28 mouse cellular contexts compared by ENCODE assay signal in genomic region chr19:50134656-50135055, GRCm38 (mm10).
DNase-seq lines count a peak whose midpoint lies in the region; TF ChIP-seq lines count a peak whose summit lies in the region.
"Had no signal": no experiment of that assay in that cellular context is flagged by ENCODE, and none has a peak within 500 bp of the region (broad histone marks: within the 10 kb centered on the region; RNA-seq: fewer than 3 reads in every experiment).

No protein-coding gene starts in this region.

- no peaks in the 10 kb centered on the region for H3K4me1 ChIP-seq in MEL (ENCODE audit: control insufficient read depth in 1 of 2, insufficient read depth in 2 of 2, low read length in 2 of 2)
- H3K4me1 ChIP-seq: forebrain, embryonic 10.5 days; heart, embryonic 10.5 days; heart, embryonic 15.5 days; hindbrain, embryonic 12.5 days; limb, embryonic 15.5 days; liver, embryonic 13.5 days had no signal

- H3K27me3 ChIP-seq in MEL (ENCODE audit: control insufficient read depth in 1 of 2, insufficient read depth in 2 of 2, low read length in 2 of 2) = no peaks in the 10 kb centered on the region
- H3K27me3 ChIP-seq: heart, embryonic 15.5 days; hindbrain, embryonic 12.5 days; limb, embryonic 15.5 days; liver, embryonic 13.5 days had no signal

- no peak overlapping the region for H3K27ac ChIP-seq in MEL (ENCODE audit: control insufficient read depth, low read depth, low read length)
- H3K27ac ChIP-seq in left cerebral cortex, adult 2 months = no peak overlapping the region
- H3K27ac ChIP-seq: forebrain, embryonic 10.5 days; heart, embryonic 10.5 days; heart, embryonic 15.5 days; hindbrain, embryonic 12.5 days; limb, embryonic 15.5 days; liver, embryonic 13.5 days; stomach, postnatal 0 days had no signal

- no peak for TF ChIP-seq EP300 in MEL (IDR thresholded peaks at IDR 0.05; ENCODE audit: low read depth in 1 of 2, low read length in 2 of 2)

- peak; percentile 43 for DNase-seq in embryo, embryonic 10 days (ENCODE audit: low spot score)
- no peak for DNase-seq in embryo, embryonic 9.5 days (ENCODE audit: extremely low spot score)
- peak; percentile 11 to 16 for DNase-seq in kidney, postnatal 4 days
- DNase-seq in kidney, adult 8-10 months = no peak
- DNase-seq in MEL (ENCODE audit: low read depth, low spot score) = peak; percentile 23
- DNase-seq in embryo, embryonic 11 days = peak; percentile 60
- DNase-seq in left cerebral cortex, adult 11 months (ENCODE audit: low spot score) = no peak
- DNase-seq in left cerebral cortex, adult 2 months (ENCODE audit: extremely low spot score in 1 of 2, low spot score in 2 of 2) = no peak
- DNase-seq: adrenal gland, adult 8-10 months; cerebellum, adult 2 months; cerebellum, postnatal 25 days; forebrain, postnatal 0 days; gastrocnemius, postnatal 25 days; heart, adult 11 months; kidney, adult 9 months; layer of hippocampus, adult 9-11 months; liver, embryonic 13.5 days; lung, adult 18-20 months; lung, postnatal 14 days; right cerebral cortex, postnatal 4 days; thymus, adult 18-20 months; thymus, postnatal 25 days had no signal

- TF ChIP-seq POLR2A in MEL (IDR thresholded peaks at IDR 0.05; ENCODE audit: control insufficient read depth in 1 of 2, insufficient read depth in 1 of 2, low read depth in 1 of 2, low read length in 2 of 2, poor library complexity in 1 of 2) = no peak

- intact Hi-C loops in left cerebral cortex, adult 2 months (cut with DNase I) = no loop called here

- no peaks in the 10 kb centered on the region for H3K79me2 ChIP-seq in MEL (ENCODE audit: control insufficient read depth, insufficient read depth, low read length, poor library complexity)

- H3K4me3 ChIP-seq in MEL (ENCODE audit: control insufficient read depth in 1 of 2, insufficient read depth in 1 of 2, low read depth in 2 of 2, low read length in 2 of 2) = no peak overlapping the region
- no peak overlapping the region for H3K4me3 ChIP-seq in left cerebral cortex, adult 2 months
- H3K4me3 ChIP-seq: forebrain, embryonic 10.5 days; heart, embryonic 10.5 days; heart, embryonic 15.5 days; hindbrain, embryonic 12.5 days; limb, embryonic 15.5 days; liver, embryonic 13.5 days had no signal

- TF ChIP-seq CTCF in MEL (IDR thresholded peaks at IDR 0.05 in 2 of 3, conservative IDR thresholded peaks at IDR 0.05 in 1 of 3; ENCODE audit: control insufficient read depth in 1 of 3, insufficient read depth in 1 of 3, low read depth in 2 of 3, low read length in 3 of 3, poor library complexity in 1 of 3, severe bottlenecking in 1 of 3) = no peak
- no peak for TF ChIP-seq CTCF in left cerebral cortex, adult 2 months (IDR thresholded peaks at IDR 0.05)

- no peaks in the 10 kb centered on the region; the same call in 1 of the 2 replicates for H3K9me3 ChIP-seq in MEL (replicated peaks; ENCODE audit: insufficient read depth, low read length)
- H3K9me3 ChIP-seq: forebrain, embryonic 10.5 days; heart, embryonic 10.5 days; heart, embryonic 15.5 days; hindbrain, embryonic 12.5 days; limb, embryonic 15.5 days; liver, embryonic 13.5 days had no signal

- no peak for TF ChIP-seq RAD21 in MEL (IDR thresholded peaks at IDR 0.05; ENCODE audit: low read depth, low read length)

- no peak overlapping the region for H3K9ac ChIP-seq in MEL (ENCODE audit: control insufficient read depth, low read depth, low read length, poor library complexity, severe bottlenecking)
- H3K9ac ChIP-seq: forebrain, postnatal 0 days; heart, embryonic 15.5 days; hindbrain, embryonic 12.5 days; limb, embryonic 15.5 days; liver, embryonic 13.5 days had no signal

- H3K36me3 ChIP-seq in MEL (ENCODE audit: control insufficient read depth in 1 of 2, insufficient read depth in 2 of 2, low read length in 2 of 2) = no peaks in the 10 kb centered on the region
- H3K36me3 ChIP-seq: forebrain, embryonic 10.5 days; heart, embryonic 10.5 days; heart, embryonic 15.5 days; hindbrain, embryonic 12.5 days; limb, embryonic 15.5 days; liver, embryonic 13.5 days had no signal

TF ChIP-seq in MEL, 35 proteins besides CTCF, POLR2A, EP300 and RAD21:
- TF ChIP-seq TCF12 (IDR thresholded peaks at IDR 0.05; ENCODE audit: low read depth, low read length) (no peak), POLR2AphosphoS2 (IDR thresholded peaks at IDR 0.05; ENCODE audit: low read length) (no peak), ZNF384 (IDR thresholded peaks at IDR 0.05; ENCODE audit: low read depth, low read length) (no peak), E2F4 (IDR thresholded peaks at IDR 0.05; ENCODE audit: borderline replicate concordance, low read depth, low read length) (no peak), CHD2 (IDR thresholded peaks at IDR 0.05; ENCODE audit: low read length) (no peak), MAX (IDR thresholded peaks at IDR 0.05; ENCODE audit: low read length) (no peak), GATA1 (IDR thresholded peaks at IDR 0.05; ENCODE audit: low read depth, low read length) (no peak), ZKSCAN1 (IDR thresholded peaks at IDR 0.05; ENCODE audit: low read depth, low read length) (no peak), TAL1 (IDR thresholded peaks at IDR 0.05; ENCODE audit: low read length) (no peak), SIN3A (IDR thresholded peaks at IDR 0.05; ENCODE audit: low read length) (no peak), USF1 (IDR thresholded peaks at IDR 0.05; ENCODE audit: low read depth, low read length) (no peak), TBP (IDR thresholded peaks at IDR 0.05; ENCODE audit: low read depth, low read length) (no peak), USF2 (IDR thresholded peaks at IDR 0.05; ENCODE audit: borderline replicate concordance in 1 of 2, insufficient read depth in 1 of 2, low read depth in 1 of 2, low read length in 2 of 2) (no peak), ETS1 (IDR thresholded peaks at IDR 0.05; ENCODE audit: low read depth, low read length) (no peak), MXI1 (IDR thresholded peaks at IDR 0.05; ENCODE audit: low read depth, low read length) (no peak), BHLHE40 (IDR thresholded peaks at IDR 0.05; ENCODE audit: borderline replicate concordance, low read depth, low read length) (no peak), HCFC1 (IDR thresholded peaks at IDR 0.05; ENCODE audit: low read depth, low read length) (no peak)
TF ChIP-seq in MEL: peak in this region for 0.

Comparison
In these comparisons a context has a peak if more than half of its experiments do, and no peak if none do; other contexts are left out.
1. DNase-seq: peak in embryo, embryonic 10 days (single experiment), kidney, postnatal 4 days (2 of 2), MEL (single experiment) and embryo, embryonic 11 days (single experiment); none in embryo, embryonic 9.5 days (single experiment), kidney, adult 8-10 months (0 of 2), left cerebral cortex, adult 11 months (single experiment) and left cerebral cortex, adult 2 months (0 of 2).